Mouse (Mus musculus) urinary bladder, postnatal 4 days (tissue): ENCODE data around the gene Prkce.

Experiments used
- DNase-seq, 2 experiments: peaks; one replicate each; pipeline ENCODE4 v3.0.0; 2021 to 2022; ENCODE audit warnings: low spot score in 2 of 2

Gene Prkce

DNA sequence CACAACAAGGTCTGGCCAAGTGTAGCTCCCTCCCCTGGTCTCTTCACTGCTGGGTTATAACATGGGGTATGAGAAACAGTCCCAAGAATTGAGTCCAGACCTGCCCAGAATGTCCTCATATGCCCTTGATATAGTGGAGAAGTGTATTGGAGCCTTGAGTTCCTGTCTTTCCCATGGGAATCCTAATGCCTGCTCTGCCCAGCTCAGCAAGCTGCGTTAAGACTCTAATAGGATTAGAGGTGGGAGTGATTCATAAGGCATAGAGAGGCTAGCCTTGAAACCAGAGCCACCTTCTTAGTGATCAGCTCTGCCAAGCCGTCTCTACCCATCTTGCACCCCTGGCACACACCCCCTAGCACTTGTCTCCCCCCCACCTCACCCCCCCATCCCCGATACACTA lies 455.3 kb downstream of the Prkce start:
- no peak for DNase-seq

GRCm38 (mm10) chr17:86626523-86626922 lies 458.9 kb downstream of the Prkce start:
- DNase-seq, result no peak

DNA sequence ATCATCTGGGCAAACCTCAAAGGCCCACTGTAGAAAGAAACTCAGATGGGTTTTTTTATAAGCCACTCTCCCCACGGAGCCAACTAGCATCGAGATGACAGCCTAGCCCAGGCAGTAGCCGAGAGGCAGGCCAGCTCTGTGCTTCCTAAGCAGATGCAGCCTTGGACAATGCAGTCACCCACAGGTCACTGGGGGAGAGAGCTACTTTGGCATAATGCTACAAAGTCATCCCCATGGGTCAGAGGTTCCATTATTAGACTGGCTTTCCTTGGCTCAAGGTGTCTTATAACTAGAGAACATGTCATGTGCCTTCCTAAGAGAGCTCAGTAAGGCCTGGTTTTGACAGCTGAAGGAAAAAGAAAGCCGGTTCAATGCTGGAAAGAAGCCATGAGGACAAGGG lies 465.5 kb downstream of the Prkce start:
- no peak for DNase-seq

DNA sequence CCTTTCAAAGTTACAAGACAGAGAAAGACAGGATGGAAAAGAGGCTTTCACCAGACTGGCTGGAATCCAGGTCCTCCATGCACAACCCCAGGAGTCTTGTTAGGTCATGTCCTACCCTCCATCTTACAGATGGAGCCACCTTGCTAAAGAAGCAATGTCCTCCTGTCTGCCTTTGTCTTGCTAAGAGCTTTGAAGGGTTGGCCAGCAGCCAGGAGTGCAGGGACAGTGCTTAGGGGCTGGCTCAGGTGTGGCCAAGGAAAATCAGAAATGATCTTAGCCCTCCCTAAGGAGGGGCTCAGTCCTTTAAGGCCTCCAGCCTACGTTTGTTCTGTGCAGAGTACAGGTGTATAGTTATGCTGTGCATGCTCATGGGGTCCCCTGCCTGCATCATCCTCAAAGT lies 469.7 kb downstream of the Prkce start:
- DNase-seq, result no peak

DNA sequence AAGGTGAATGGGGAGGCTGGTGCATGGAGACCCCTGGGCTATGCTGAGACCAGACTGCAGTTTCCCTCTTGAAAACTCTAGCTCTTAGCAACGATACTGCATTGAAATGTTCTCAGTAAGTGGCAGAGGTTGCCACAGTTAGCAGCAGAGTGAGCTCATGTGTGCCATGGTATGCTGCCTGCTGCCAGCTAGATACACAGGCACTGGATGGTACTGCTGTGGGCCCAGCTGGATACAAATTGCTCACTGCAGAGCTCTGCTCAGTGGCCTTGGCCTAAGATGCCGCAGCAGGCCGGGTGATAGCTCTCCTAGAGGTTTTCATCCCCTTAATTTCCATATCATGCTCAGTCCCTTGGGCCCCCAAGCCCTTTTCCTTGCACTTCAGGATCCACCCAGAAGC lies 471.7 kb downstream of the Prkce start:
- no peak for DNase-seq

DNA sequence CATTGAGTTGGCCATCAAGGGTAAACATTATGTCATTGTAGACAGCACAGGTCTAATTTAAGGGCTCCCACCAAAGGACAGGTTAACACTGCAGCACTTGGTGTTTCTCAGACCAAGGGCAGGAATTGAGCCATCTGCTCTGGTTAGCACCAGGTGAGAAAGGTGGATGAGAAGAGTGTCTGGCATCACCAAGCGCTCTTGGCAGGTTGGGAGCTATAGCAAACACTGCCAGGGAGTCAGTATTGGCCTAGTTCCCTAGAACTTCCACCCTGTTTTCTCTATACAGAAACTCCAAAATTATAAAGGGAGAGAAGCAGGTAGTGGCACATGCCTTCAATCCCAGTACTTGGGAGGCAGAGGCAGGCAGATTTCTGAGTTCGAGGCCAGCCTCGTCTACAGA lies 479.6 kb downstream of the Prkce start:
- no peak for DNase-seq

GRCm38 (mm10) chr17:86648856-86649435 lies 481.4 kb downstream of the Prkce start:
- DNase-seq, result no peak

- DNase-seq, result no peak
Measured at GRCm38 (mm10) chr17:86650241-86650640, 482.7 kb downstream of the Prkce start.

DNA sequence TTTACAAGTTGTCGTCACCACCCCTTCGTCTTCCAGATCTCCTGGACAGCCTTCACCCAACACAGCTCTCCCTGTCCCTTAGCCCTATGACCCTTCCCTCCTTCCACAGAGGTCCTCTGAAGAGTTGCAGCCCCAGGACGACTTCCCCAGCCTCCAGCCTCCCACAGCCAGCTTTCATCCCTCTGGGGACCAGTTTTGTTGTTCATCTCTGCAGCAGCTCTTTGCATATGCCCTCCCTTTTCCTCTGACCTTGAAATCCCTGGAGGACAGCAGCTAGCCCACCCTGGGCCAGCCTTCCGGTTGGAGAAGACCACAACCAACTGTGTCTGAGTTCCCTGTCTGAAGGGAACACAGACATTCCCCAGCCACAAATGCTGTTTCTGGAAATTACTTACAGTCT lies 483.5 kb downstream of the Prkce start:
- no peak for DNase-seq

DNA sequence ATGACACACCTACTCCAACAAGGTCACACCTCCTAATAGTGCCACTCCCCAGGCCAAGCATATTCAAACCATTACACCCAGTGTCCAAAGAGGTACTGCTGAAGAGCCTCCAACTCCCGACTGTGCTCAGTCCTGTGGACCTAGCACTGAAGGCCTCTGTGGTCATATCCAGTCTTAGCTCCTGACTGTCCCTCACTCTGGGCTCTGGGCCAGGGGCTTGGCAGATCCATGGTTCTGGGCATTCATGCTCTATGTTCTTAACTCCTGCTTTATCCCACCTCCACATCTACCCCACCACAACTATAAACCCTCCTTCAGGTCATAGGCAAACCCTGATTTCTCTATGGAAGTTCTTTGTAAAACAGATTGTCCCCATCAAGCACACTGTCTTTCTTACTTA lies 485.2 kb downstream of the Prkce start:
- DNase-seq, result no peak

GRCm38 (mm10) chr17:86656369-86656768 lies 488.8 kb downstream of the Prkce start:
- DNase-seq, result no peak

DNA sequence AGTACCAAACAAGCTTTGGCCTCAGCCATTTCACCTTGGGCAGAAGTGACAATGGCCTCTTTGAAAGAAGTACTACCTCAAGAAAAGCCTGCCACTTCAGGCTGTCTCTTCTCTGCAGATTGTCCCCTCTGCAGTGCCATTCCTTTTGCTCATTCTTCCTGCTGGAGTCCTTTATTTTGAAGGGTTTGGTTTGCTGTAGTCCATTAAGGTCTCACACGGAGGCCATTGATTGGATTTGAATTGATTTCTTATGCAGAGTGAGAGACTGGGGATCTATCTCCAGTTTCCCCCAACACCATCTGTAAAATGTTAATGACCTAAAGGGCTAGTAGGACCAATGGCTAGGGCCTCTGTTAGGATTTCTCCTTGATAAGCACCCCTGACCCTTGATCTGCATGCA lies 494.7 kb downstream of the Prkce start:
- no peak for DNase-seq

DNA sequence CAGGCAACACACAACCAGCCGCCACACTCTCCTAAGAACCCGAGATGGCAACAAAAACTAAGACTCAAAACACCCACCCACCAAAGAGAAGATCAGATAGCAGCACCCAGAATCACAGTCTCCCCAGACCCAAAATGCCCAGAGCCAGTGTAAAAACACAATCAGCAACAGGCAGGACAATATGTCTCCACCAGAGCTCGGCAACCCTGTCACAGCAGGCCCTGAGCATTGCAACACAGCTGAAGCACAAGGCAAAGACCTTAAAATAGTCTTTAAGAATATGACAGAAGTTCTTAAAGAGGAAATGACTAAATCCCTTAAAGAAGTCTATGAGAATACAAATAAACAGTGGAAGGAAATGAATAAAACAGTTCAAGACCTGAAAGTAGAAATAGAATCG lies 495.9 kb downstream of the Prkce start:
- DNase-seq, result no peak

DNA sequence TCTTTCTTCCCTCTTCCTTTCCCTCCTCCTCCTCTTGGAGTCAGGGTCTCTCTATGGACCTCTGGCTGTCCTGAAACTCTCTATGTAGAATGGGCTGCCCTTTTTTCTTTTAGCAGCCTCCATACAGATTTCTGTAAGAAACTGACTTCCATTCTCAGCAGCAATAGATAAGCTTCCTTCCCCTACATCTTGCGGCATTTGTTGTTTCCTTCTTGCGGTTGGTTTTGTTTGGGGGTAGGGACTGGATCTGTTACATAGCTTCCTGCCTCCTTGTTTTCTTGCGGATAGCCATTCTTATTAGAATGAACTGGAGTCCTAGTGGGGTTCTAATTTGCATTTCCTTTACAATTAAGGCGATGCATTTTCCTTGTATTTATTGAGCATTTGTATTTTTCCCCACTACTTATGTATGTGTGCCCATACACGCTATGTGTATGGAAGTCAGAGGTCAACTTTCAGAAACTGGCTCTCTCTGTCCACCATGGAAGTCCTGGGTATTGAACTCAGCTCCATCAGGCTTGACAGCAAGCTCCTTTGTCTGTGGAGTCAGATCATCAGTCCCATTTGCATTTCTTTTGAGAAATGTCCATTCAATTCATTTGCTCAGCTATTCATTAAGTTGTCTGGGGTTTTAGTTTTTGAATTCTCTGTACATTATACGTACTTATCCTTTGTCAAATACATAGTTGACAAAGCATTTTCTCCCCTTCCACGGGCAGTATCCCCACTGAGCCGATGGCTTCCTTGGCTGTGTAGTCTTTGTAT lies 500.4 kb downstream of the Prkce start:
- peak in 1 of 2 experiments; percentile 7 for DNase-seq

DNA sequence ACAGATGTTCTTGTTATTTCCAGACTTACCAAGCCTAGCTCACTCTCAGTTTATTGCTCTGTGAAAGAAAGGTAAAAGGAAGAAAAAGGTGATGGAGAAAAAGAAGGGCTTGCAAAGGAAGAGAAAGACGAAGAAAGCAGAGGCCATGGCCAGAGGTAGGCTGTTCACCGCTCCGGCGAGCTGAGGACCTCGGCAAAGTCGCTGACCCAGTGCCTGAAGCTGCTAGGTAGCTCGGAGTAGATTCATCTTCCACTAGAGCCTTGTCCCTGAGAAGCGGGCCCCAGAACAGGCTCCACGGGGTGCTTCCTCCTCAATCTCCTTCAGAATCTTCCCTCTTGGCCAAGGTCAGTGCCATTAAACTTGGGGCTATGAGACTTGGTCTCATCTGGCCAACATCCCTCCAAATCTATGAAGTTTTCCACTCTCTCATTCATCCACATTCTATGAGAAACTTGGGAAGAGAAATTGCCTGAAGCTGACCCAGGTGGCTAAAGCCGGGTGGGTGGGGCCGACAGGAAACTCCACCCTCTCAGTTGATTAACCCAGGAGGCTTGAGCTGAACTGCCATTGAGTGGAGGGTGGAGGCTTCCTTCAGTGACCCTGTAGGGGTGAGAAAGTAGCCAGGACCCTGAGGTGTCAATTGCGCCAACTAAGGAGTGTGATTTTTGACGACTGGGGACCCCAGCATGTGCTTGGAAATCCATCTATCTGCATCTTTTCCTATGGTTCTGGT lies 502.2 kb downstream of the Prkce start:
- DNase-seq, result peak in 1 of 2 experiments; percentile 51

DNA sequence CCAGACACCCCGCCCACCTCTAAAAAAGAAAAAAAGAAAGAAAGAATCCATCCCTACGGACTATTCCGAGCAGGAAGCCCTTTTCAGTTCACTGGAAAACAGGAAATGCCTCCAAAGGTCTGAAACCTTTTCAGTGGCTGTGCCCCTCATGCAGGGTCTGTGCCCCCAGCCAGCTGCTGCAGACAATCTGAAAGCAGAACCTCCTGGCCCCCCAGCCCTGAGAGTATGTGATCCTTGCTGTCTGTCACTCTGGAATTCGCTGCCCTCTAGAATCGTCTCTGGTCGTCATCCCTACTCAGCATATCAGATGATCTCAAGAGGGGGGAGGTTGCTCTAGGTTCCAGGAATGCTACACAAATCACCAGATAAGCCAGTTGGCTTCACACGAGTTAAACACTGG lies 503.1 kb downstream of the Prkce start:
- DNase-seq, result peak in 1 of 2 experiments; percentile 42

DNA sequence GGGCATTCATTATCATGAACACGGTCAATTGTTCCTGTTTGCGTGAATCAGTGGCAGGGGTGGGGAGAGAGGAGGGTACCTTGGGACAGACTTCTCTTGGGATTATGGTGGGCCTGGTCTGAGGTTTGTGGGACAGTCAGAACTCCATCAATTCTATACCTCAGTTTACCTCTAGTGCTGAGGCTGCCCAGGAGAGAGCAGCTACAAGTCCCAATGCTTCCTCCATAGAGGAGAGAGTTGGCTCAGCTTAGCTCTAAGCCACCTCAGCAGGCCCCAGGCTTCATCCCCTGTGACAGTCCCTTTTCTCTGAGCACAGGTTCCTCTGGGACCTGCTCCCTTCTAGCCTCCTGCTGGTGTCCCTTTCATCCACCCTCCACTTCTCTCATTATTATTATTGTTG lies 507.4 kb downstream of the Prkce start:
- DNase-seq, result peak in 1 of 2 experiments; percentile 51

- peak in 1 of 2 experiments; percentile 52 for DNase-seq
Measured at GRCm38 (mm10) chr17:86676336-86676735, 508.8 kb downstream of the Prkce start.

- DNase-seq, result peak in 1 of 2 experiments; percentile 20
Measured at GRCm38 (mm10) chr17:86676909-86677308, 509.3 kb downstream of the Prkce start.

GRCm38 (mm10) chr17:86685263-86685662 lies 517.7 kb downstream of the Prkce start:
- DNase-seq, result no peak

DNA sequence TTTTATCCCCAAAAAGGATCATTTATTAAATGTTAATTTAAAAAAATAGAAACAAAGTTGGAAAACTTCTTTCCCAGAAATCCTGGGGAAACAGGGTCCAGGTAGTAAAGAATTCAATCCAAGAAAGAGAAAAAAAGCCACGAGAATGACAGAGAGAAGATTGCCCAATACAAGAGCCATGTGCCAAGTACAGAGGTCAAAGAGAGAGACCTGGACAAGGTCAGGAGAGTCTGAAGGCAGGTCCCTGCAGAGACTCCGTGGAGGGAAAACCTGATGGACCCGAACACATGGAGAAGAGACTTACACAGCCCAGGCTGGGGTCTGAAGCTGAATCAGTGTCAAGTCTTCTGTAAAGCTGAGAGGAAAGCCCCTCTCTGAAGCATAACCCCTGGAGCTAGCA lies 519.4 kb downstream of the Prkce start:
- no peak for DNase-seq

DNA sequence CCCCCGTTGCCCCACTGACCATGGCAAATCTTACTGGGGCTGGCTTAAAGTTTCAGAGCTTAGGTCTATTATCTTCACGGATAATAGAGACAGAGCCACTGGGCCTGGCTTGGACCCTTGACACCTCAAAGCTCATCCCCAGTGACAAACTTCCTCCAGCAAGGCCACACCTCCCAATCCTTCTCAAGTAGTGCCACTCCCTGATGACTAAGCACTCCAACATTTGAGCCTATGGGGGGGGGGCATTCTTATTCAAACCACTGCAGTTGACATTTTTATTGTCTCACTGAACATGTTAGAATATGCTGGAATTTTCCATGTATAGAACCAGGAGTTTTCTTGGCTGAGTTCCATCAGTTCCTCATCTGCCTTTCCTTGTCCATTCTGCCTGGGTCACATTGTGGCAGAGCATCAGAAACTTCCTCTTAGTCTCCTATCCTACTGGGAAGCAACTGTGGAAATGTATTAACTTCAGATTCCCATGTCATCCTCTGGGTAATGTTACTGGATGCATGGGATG lies 523.3 kb downstream of the Prkce start:
- DNase-seq, result no peak

GRCm38 (mm10) chr17:86697751-86698150 lies 530.2 kb downstream of the Prkce start:
- DNase-seq, result no peak
